In the genomic region with DNA sequence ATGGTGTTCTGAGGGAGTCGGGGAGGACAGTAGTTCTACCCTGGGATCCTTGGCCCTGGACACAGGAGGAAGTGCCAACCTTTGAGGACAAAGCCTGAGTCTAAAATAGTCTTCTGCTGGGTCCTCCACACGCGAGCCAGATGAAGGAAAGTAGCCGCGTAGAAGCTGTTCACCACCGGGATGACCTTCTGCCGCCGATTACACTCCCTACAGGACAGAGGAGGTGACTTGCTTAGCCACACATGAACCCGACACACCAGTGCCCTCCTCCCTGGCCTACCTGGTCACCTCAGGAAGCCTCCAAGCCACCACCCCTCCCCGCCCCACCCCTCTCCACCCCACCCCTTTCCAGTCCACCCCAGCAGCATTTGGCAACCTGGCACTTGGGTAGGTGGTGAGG, we compare ENCODE assay signal across 26 mouse cellular contexts. TPM values are rescaled to one million over a fixed set of nuclear protein-coding genes. Genes with fewer than 3 reads are reported as not detected.
DNase-seq lines count a peak whose midpoint lies in the region; ATAC-seq and TF ChIP-seq lines count a peak whose summit lies in the region.
"Had no signal": no experiment of that assay in that cellular context is flagged by ENCODE, and none has a peak within 500 bp of the region (broad histone marks: within the 10 kb centered on the region; RNA-seq: fewer than 3 reads in every experiment).

No protein-coding gene starts in this region.

- peak; percentile 94 for DNase-seq in heart, adult 11 months
- peak in 1 of 2 experiments; percentile 44 for DNase-seq in heart, adult 2 months
- no peak for DNase-seq in heart, postnatal 36 days
- DNase-seq in liver, adult 2 months (ENCODE audit: extremely low read depth, low read depth, low spot score) = peak; percentile 55
- DNase-seq in liver, embryonic 11.5 days (ENCODE audit: low spot score) = no peak
- DNase-seq: adrenal gland, adult 2 months; adrenal gland, postnatal 10 days; adrenal gland, postnatal 25 days; cerebellum, adult 11 months; cerebellum, adult 18-20 months; cerebellum, adult 8-10 months; cerebellum, adult 9-11 months; cerebellum, postnatal 14 days; cerebellum, postnatal 36 days; embryo, embryonic 11 days had no signal

- 0 out of 2 replicates have a peak, but pooled peaks have one; percentile 7 for TF ChIP-seq EP300 in heart, adult 2 months (IDR thresholded peaks at IDR 0.05; ENCODE audit: insufficient read depth, low read depth, low read length)

- intact Hi-C loops in heart, adult 2 months (cut with DNase I) = no loop called here
- intact Hi-C loops in heart, postnatal 36 days (cut with DNase I) = no loop called here

- H3K4me3 ChIP-seq in heart, embryonic 12.5 days = no peak overlapping the region
- H3K4me3 ChIP-seq in heart, adult 2 months = no peak overlapping the region
- H3K4me3 ChIP-seq in liver, adult 2 months (ENCODE audit: insufficient read depth, low read depth, low read length) = no peak overlapping the region
- no peak overlapping the region for H3K4me3 ChIP-seq in liver, embryonic 11.5 days (ENCODE audit: low read depth, low read length)
- H3K4me3 ChIP-seq: embryonic facial prominence, embryonic 13.5 days; embryonic facial prominence, embryonic 15.5 days; erythroblast, embryonic 14.5 days; forebrain, embryonic 10.5 days; forebrain, embryonic 12.5 days had no signal

- WGBS in heart, embryonic 12.5 days = 83% methylated on average over 10 of the region's 10 CpGs
- 65% methylated on average over 10 of the region's 10 CpGs for WGBS in heart, adult 2 months
- 69% methylated on average over 10 of the region's 10 CpGs for WGBS in liver, adult 2 months
- WGBS in liver, embryonic 11.5 days = 88% methylated on average over 10 of the region's 10 CpGs

- H3K27me3 ChIP-seq in heart, embryonic 12.5 days (replicated peaks) = no peaks in the 10 kb centered on the region
- H3K27me3 ChIP-seq in heart, adult 2 months (ENCODE audit: control insufficient read depth, insufficient read depth, low read length) = no peaks in the 10 kb centered on the region
- no peaks in the 10 kb centered on the region for H3K27me3 ChIP-seq in liver, adult 2 months (ENCODE audit: control insufficient read depth, insufficient read depth, low read length)
- H3K27me3 ChIP-seq in liver, embryonic 11.5 days (replicated peaks; ENCODE audit: control insufficient read depth, insufficient read depth, low read length) = no peaks in the 10 kb centered on the region
- H3K27me3 ChIP-seq: embryonic facial prominence, embryonic 13.5 days; embryonic facial prominence, embryonic 15.5 days; forebrain, embryonic 12.5 days had no signal

- no peak overlapping the region for H3K4me2 ChIP-seq in heart, embryonic 12.5 days
- no peak overlapping the region for H3K4me2 ChIP-seq in liver, embryonic 11.5 days
- H3K4me2 ChIP-seq: embryonic facial prominence, embryonic 13.5 days; embryonic facial prominence, embryonic 15.5 days; forebrain, embryonic 12.5 days had no signal

- no peak; the same call in 1 of the 2 replicates for TF ChIP-seq POLR2A in heart, adult 2 months (IDR thresholded peaks at IDR 0.05; ENCODE audit: insufficient read depth, low read depth, low read length)
- TF ChIP-seq POLR2A in liver, adult 2 months (IDR thresholded peaks at IDR 0.05; ENCODE audit: extremely low read depth, insufficient read depth, low read length) = no peak

- TF ChIP-seq CTCF in heart, adult 2 months (IDR thresholded peaks at IDR 0.05) = no peak
- TF ChIP-seq CTCF in liver, adult 2 months (IDR thresholded peaks at IDR 0.05; ENCODE audit: low read depth, low read length) = no peak

- no peak for ATAC-seq in heart, embryonic 12.5 days (ENCODE audit: insufficient number of reproducible peaks, low FRiP score)
- ATAC-seq in liver, embryonic 11.5 days (replicated peaks; ENCODE audit: low FRiP score) = no peak
- ATAC-seq: forebrain, embryonic 14.5 days had no signal

- H3K9me3 ChIP-seq in heart, embryonic 12.5 days (replicated peaks) = no peaks in the 10 kb centered on the region
- H3K9me3 ChIP-seq in liver, embryonic 11.5 days (ENCODE audit: control insufficient read depth, low read length) = no peaks in the 10 kb centered on the region
- H3K9me3 ChIP-seq: embryonic facial prominence, embryonic 13.5 days; embryonic facial prominence, embryonic 15.5 days; forebrain, embryonic 10.5 days; forebrain, embryonic 12.5 days had no signal

- no peak overlapping the region for H3K27ac ChIP-seq in heart, embryonic 12.5 days (ENCODE audit: poor library complexity, severe bottlenecking)
- peak overlapping the region; percentile 71 for H3K27ac ChIP-seq in heart, adult 2 months
- H3K27ac ChIP-seq in liver, adult 2 months (replicated peaks; ENCODE audit: insufficient read depth, low read depth, low read length) = peak overlapping the region; percentile 76; the same call in 1 of the 2 replicates
- H3K27ac ChIP-seq in liver, embryonic 11.5 days (ENCODE audit: low read depth, low read length) = no peak overlapping the region
- H3K27ac ChIP-seq: embryonic facial prominence, embryonic 13.5 days; embryonic facial prominence, embryonic 15.5 days; forebrain, embryonic 10.5 days; forebrain, embryonic 12.5 days had no signal

- H3K9ac ChIP-seq in heart, embryonic 12.5 days = no peak overlapping the region
- 0 out of 2 replicates have a peak overlapping the region, but pooled peaks have one; percentile 8 for H3K9ac ChIP-seq in heart, adult 2 months (ENCODE audit: low read depth, low read length)
- H3K9ac ChIP-seq in liver, adult 2 months (ENCODE audit: low read depth, low read length) = no peak overlapping the region
- H3K9ac ChIP-seq in liver, embryonic 11.5 days (ENCODE audit: low read depth, low read length) = no peak overlapping the region
- H3K9ac ChIP-seq: embryonic facial prominence, embryonic 13.5 days; embryonic facial prominence, embryonic 15.5 days; forebrain, embryonic 12.5 days had no signal

- H3K79me2 ChIP-seq in heart, adult 2 months (replicated peaks; ENCODE audit: control insufficient read depth, insufficient read depth, low read length) = no peaks in the 10 kb centered on the region
- peaks cover 4% of the 10 kb centered on the region; the same call in 1 of the 2 replicates for H3K79me2 ChIP-seq in liver, adult 2 months (ENCODE audit: control insufficient read depth, insufficient read depth, low read length)

- H3K36me3 ChIP-seq in heart, embryonic 12.5 days = peaks cover 18% of the 10 kb centered on the region
- H3K36me3 ChIP-seq in heart, adult 2 months (ENCODE audit: control insufficient read depth, insufficient read depth, low read length) = no peaks in the 10 kb centered on the region
- H3K36me3 ChIP-seq in liver, adult 2 months (ENCODE audit: control insufficient read depth, insufficient read depth, low read length) = peaks cover 9% of the 10 kb centered on the region; the same call in 1 of the 2 replicates
- no peaks in the 10 kb centered on the region for H3K36me3 ChIP-seq in liver, embryonic 11.5 days (ENCODE audit: control insufficient read depth, insufficient read depth, low read length)

- peaks cover 13% of the 10 kb centered on the region for H3K4me1 ChIP-seq in heart, embryonic 12.5 days (replicated peaks)
- H3K4me1 ChIP-seq in heart, adult 2 months (ENCODE audit: control insufficient read depth, insufficient read depth, low read length) = peaks cover 9% of the 10 kb centered on the region
- H3K4me1 ChIP-seq in liver, adult 2 months (ENCODE audit: control insufficient read depth, insufficient read depth, low read length) = peaks cover 30% of the 10 kb centered on the region
- 0 out of 2 replicates have a peak, but pooled peaks cover 2% of the 10 kb centered on the region for H3K4me1 ChIP-seq in liver, embryonic 11.5 days (replicated peaks; ENCODE audit: control insufficient read depth, insufficient read depth, low read length)

RNA-seq across cellular contexts. Expression of a gene that starts 24.5 kb away (rescaled TPM):
- polyA plus RNA-seq in heart, embryonic 12.5 days (2016; fragmentation: Nextera tagmentation; extraction: Ambion mirVana) = 22.5 and 24.7 TPM in 2 replicates
- total RNA-seq in heart, adult 2 months (2021) = 10 to 100 TPM in 1 of 2 experiments, 1 to 10 TPM in 1; 9.5 to 10.8 TPM
- polyA plus RNA-seq in heart, adult 2 months (2012; rRNA removed) = 12.6 and 16.1 TPM in 2 replicates
- total RNA-seq in heart, postnatal 36 days (2021) = 10 to 100 TPM in 1 of 2 experiments, 1 to 10 TPM in 1; 9.0 to 10.3 TPM
- total RNA-seq in liver, adult 2 months (2014; rRNA removed) = 3.9 and 4.3 TPM in 2 replicates
- polyA plus RNA-seq in liver, adult 2 months (2012; rRNA removed) = 2.2 and 2.8 TPM in 2 replicates
- 30.2 and 31.9 TPM in 2 replicates for polyA plus RNA-seq in liver, embryonic 11.5 days (2014; fragmentation: Nextera tagmentation; extraction: Ambion mirVana)

RNA-seq across cellular contexts. Expression of a gene that starts 29.5 kb away (rescaled TPM):
- 12.6 and 13.2 TPM in 2 replicates for polyA plus RNA-seq in heart, embryonic 12.5 days (2016; fragmentation: Nextera tagmentation; extraction: Ambion mirVana)
- 10 to 100 TPM; 12.8 to 16.5 TPM for total RNA-seq in heart, adult 2 months (2021)
- polyA plus RNA-seq in heart, adult 2 months (2012; rRNA removed) = 25.5 and 32.8 TPM in 2 replicates
- total RNA-seq in heart, postnatal 36 days (2021) = 10 to 100 TPM; 13.8 to 20.0 TPM
- 7.6 and 9.5 TPM in 2 replicates for total RNA-seq in liver, adult 2 months (2014; rRNA removed)
- polyA plus RNA-seq in liver, adult 2 months (2012; rRNA removed) = 14.7 and 16.0 TPM in 2 replicates
- 12.3 and 13.4 TPM in 2 replicates for polyA plus RNA-seq in liver, embryonic 11.5 days (2014; fragmentation: Nextera tagmentation; extraction: Ambion mirVana)

RNA-seq across cellular contexts. Expression of a gene that starts 29.5 kb away (rescaled TPM):
- polyA plus RNA-seq in heart, embryonic 12.5 days (2016; fragmentation: Nextera tagmentation; extraction: Ambion mirVana) = 13.8 and 16.0 TPM in 2 replicates
- total RNA-seq in heart, adult 2 months (2021) = 100 to 1,000 TPM; 155 to 181 TPM
- 57.1 and 83.3 TPM in 2 replicates for polyA plus RNA-seq in heart, adult 2 months (2012; rRNA removed)
- total RNA-seq in heart, postnatal 36 days (2021) = 100 to 1,000 TPM; 185 to 218 TPM
- 151 and 180 TPM in 2 replicates for total RNA-seq in liver, adult 2 months (2014; rRNA removed)
- 303 and 340 TPM in 2 replicates for polyA plus RNA-seq in liver, adult 2 months (2012; rRNA removed)
- 26.0 and 28.4 TPM in 2 replicates for polyA plus RNA-seq in liver, embryonic 11.5 days (2014; fragmentation: Nextera tagmentation; extraction: Ambion mirVana)

RNA-seq across cellular contexts. Expression of a gene that starts 47.2 kb away (rescaled TPM):
- polyA plus RNA-seq in heart, embryonic 12.5 days (2016; fragmentation: Nextera tagmentation; extraction: Ambion mirVana) = not detected in 2 replicates
- not detected for total RNA-seq in heart, adult 2 months (2021)
- 0.21 TPM in 1 of 2 replicates, not detected in the other for polyA plus RNA-seq in heart, adult 2 months (2012; rRNA removed)
- total RNA-seq in heart, postnatal 36 days (2021) = under 1 TPM; 0.33 to 0.35 TPM
- total RNA-seq in liver, adult 2 months (2014; rRNA removed) = not detected in 2 replicates
- not detected in 2 replicates for polyA plus RNA-seq in liver, adult 2 months (2012; rRNA removed)
- polyA plus RNA-seq in liver, embryonic 11.5 days (2014; fragmentation: Nextera tagmentation; extraction: Ambion mirVana) = not detected in 2 replicates
- total RNA-seq: common myeloid progenitor, adult 5-6 weeks; ES-E14; MEL had no signal
- polyA plus RNA-seq: embryonic facial prominence, embryonic 11.5 days; erythroblast, embryonic 14.5 days had no signal

RNA-seq across cellular contexts. Expression of a gene that starts 48.1 kb away (rescaled TPM):
- polyA plus RNA-seq in heart, embryonic 12.5 days (2016; fragmentation: Nextera tagmentation; extraction: Ambion mirVana) = 27.5 and 27.9 TPM in 2 replicates
- 10 to 100 TPM; 60.1 to 68.0 TPM for total RNA-seq in heart, adult 2 months (2021)
- 29.0 and 55.7 TPM in 2 replicates for polyA plus RNA-seq in heart, adult 2 months (2012; rRNA removed)
- 10 to 100 TPM; 56.9 to 61.9 TPM for total RNA-seq in heart, postnatal 36 days (2021)
- 68.7 and 85.5 TPM in 2 replicates for total RNA-seq in liver, adult 2 months (2014; rRNA removed)
- polyA plus RNA-seq in liver, adult 2 months (2012; rRNA removed) = 41.4 and 48.0 TPM in 2 replicates
- polyA plus RNA-seq in liver, embryonic 11.5 days (2014; fragmentation: Nextera tagmentation; extraction: Ambion mirVana) = 28.4 and 30.3 TPM in 2 replicates

Comparison
In these comparisons a context has a peak if more than half of its experiments do, and no peak if none do; other contexts are left out.
1. DNase-seq: peak in heart, adult 11 months (single experiment) and liver, adult 2 months (single experiment); none in heart, postnatal 36 days (0 of 2) and liver, embryonic 11.5 days (single experiment).
2. H3K27ac ChIP-seq: peak in heart, adult 2 months (single experiment) and liver, adult 2 months (single experiment); none in heart, embryonic 12.5 days (single experiment) and liver, embryonic 11.5 days (single experiment).